Mouse (Mus musculus) right cerebral cortex, postnatal 14 days (tissue): ENCODE data around the gene Hibadh.
"Not testable (repeated sequence)": the region's sequence is repeated elsewhere in the genome, so short reads cannot be mapped to it uniquely, and the experiment has no call there.

Source experiments
- DNase-seq: peaks from one replicate; pipeline ENCODE4 v3.0.0; 2022

Gene Hibadh

DNA sequence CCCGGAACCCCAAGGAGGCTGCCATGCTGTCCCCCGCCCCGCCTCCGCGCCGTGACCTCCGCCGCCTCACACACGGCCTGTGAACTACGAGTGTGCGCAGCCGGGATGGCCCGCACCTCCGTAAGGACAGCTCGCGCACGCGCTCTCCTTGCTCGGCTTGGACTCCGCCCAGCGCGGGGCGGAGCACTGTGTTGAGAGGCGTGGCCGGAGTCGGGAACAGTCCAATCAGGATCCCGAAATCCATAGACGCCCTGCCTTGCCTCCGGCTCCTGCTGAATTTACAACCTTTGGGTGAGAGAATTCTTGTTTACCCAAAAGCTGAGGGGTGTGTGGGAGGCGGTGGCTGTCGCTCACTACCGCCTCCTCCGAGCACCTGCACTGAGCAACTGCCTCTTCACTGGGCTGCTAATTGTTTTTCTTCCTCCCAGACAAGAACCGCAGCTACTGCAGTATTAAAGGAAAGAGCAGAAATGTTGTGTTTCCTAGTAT, at the start of gene Hibadh:
TSS of gene Hibadh (minus strand) at position 166 of the 489 bp plus-strand sequence.
- DNase-seq = peak; percentile 94

DNA sequence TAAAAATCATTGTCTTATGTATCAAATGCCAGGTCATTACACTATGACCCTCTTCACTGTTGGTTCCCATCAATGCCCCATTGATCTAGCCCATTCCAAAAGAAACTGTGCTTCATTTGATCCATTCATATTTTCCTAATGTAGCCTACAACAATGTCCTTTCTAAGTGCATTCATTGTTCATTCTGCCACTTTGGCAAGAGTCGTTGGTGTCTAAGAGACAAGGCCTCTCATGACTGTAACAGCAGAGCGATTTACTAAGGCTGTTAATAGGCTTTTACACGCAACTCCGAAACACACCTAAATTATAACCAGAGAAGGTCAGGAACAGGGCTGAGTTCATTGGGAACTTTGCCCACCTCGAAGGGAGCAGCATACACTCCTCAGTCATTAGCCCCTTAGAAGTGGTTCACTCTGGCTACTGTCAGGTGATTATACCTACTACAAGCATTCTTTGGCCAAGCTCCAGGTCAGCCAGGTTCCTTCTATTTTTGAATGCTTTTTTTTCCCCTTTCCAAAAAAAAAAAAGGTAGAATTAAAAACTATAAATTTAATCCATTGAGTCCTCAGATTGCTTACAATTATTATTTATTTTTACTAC, 46.8 kb upstream of the Hibadh start:
- DNase-seq = no peak

GRCm38 (mm10) chr6:52682607-52683006, 42.4 kb upstream of the Hibadh start:
- DNase-seq = no peak

DNA sequence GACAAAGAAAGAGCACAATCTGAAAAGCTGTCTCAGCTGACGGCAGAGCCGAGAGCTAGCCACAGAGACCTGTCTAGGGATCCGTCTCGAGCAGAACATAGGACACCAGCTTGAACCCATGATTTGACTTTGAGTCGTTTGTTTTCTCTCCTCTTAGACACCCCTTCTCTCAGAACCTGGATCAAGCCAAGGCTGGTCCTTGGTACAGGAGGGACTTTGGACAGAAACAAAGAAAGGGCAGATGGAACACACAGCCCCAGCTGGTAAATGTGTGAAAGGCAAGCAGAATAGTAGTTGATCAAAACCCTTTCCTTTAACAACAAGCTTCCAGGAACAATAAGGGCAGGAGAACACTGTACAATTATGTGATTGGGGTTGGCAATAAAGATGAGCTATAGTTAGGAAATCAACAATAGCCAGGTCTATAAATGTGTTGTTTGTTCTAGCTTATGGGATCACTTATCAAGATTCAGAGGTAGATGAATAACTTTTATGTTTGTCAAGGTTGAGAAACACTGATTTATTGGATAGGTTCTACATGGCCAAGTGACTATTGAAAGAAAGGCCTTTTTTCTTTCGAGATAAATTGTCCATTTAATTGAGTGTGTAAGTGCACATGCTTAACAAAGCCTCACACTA, 41.8 kb upstream of the Hibadh start:
- DNase-seq = no peak

GRCm38 (mm10) chr6:52680458-52681032, 40.4 kb upstream of the Hibadh start:
- no peak for DNase-seq

GRCm38 (mm10) chr6:52679565-52679964, 39.4 kb upstream of the Hibadh start:
- DNase-seq = no peak

DNA sequence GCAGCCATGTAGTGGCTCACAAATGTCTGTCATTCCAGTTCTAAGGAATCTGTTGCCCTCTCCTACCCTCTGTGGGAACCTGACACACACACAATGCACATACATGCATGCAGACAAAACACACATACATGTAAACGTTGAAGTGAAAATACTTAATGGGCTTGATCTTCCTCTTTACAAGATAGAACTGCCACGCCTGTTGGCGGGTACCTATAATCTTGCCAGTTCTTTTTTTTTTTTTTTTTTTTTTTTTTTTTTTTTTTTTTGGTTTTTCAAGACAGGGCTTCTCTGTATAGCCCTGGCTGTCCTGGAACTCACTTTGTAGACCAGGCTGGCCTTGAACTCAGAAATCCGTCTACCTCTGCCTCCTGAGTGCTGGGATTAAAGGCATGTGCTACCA, 37.3 kb upstream of the Hibadh start:
- DNase-seq = not testable (repeated sequence)

- DNase-seq = no peak
Observed at GRCm38 (mm10) chr6:52675222-52675921, 35.2 kb upstream of the Hibadh start.

DNA sequence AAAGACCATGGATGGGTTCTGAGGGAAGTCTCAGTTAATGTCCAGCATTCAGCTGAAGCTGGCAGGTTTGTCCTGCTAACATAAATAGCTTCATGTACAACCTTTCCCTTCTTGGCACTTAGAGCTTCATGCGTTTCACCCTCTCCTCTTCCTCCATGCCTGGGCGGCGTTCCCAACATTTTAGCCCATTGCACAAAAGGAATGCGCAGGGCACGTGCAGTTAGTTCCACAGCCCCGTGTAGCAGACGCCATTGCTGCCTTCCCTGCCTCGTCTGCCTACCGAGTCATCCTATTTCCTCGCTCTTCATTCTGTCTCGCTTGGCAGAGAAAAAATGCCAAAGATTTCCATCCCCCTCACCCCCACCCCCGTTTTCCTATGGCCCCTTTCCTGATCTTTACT, 34.4 kb upstream of the Hibadh start:
- peak; percentile 5 for DNase-seq

GRCm38 (mm10) chr6:52673706-52674105, 33.5 kb upstream of the Hibadh start:
- no peak for DNase-seq

GRCm38 (mm10) chr6:52672539-52672938, 32.4 kb upstream of the Hibadh start:
- DNase-seq = no peak

DNA sequence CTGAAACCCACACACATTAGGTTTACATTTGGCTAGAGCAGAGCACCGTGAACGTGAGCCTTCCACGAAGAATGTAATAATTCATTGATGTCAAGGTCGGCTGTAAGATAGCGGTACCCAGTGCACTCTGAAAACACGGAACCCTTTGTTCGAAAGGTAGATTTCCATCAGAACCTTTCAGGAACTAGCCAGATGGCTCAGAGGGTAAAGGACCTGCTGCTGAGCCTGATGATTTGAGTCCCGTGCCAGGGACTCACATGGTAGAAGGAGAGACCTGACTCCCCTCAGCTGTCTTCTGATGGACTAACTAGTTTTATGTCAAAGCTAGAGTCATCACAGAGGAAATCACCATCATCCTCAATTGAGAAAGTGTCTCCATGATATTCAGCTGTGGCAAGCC, 31.6 kb upstream of the Hibadh start:
- no peak for DNase-seq

DNA sequence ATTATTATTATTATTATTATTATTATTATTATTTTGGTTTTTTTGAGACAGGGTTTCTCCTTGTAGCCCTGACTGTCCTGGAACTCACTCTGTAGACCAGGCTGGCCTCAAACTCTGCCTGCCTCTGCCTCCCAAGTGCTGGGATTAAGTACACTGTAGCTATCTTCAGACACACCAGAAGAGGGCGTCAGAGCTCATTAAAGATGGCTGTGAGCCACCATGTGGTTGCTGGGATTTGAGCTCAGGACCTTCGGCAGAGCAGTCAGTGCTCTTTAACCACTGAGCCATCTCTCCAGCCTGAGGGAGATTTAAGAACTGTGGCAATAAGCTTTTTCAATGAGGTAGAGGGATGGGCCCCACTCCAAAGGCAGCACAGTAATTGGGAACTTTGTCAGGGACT, 29.7 kb upstream of the Hibadh start:
- DNase-seq = not testable (repeated sequence)

GRCm38 (mm10) chr6:52667641-52668040, 27.5 kb upstream of the Hibadh start:
- no peak for DNase-seq

DNA sequence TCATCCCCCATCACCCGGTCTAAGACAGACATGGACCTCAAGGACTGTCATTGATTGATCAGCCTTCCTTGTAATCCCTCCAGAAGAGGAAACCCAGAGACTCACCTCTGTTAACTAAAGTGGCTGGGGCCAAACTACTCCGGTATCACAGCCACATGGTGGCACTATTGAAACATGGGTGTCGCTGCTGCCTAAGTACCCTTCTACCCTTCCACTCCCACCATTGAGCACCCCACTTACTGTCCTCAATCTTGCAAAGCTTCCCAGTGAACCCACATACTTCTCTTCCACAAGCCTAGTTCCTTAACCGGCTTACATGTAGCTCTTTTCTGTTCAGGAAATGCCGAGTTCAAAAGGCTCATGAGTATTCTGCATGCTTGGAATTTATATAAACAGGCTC, 22.8 kb upstream of the Hibadh start:
- DNase-seq = no peak

DNA sequence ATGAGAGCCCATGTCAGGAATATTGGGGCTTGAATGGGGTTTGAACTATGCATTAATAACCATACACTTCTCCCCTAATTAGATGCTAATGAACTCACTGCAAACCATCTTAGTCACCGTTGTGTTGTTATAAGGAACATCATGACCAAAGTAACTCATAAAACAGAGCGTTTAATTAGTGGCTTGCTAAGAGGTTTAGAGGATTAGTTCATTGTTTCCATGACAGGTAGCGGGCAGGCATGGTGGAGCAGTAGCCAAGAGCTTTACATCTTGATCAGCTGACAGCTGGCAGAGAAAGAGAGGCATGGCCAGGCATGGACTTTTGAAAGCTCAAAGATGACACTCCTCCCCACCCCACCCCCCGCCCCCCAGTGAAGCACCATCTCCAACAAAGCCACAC, 15.1 kb upstream of the Hibadh start:
- DNase-seq = no peak

GRCm38 (mm10) chr6:52648806-52649205, 8.6 kb upstream of the Hibadh start:
- DNase-seq = no peak

GRCm38 (mm10) chr6:52648031-52648430, 7.8 kb upstream of the Hibadh start:
- no peak for DNase-seq

DNA sequence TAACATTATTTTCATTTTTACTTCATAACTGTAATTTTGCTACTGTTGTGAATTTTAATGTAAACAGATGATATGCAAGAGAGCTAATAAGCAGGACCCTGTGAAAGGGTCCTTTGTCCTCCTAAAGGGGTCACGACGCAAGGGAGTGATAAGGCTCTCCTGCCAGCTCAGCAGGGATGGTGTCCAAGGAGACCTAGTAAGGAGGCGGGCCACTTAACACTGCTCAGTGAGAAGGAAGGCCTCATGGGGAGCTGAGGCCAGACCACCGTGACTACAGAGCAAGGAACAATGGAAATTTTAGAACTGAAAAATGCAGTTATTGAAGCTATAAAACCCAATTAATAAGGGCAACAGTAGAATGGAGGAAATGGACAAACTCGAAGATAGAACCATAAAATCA, 5.7 kb upstream of the Hibadh start:
- no peak for DNase-seq

GRCm38 (mm10) chr6:52642152-52642551, 2.0 kb upstream of the Hibadh start:
- DNase-seq = no peak

GRCm38 (mm10) chr6:52641076-52641475, 887 bp upstream of the Hibadh start:
- DNase-seq = no peak

GRCm38 (mm10) chr6:52639546-52640223, 504 bp downstream of the Hibadh start:
- no peak for DNase-seq
